Mouse (Mus musculus): ENCODE data around the gene Olfr1287. TPM values are rescaled to one million over a fixed set of nuclear protein-coding genes. Genes with fewer than 3 reads are reported as not detected.

Gene Olfr1287
- polyA plus RNA-seq (2015; fragmentation: Nextera tagmentation; extraction: Ambion mirVana) = not detected in 2 replicates

DNA sequence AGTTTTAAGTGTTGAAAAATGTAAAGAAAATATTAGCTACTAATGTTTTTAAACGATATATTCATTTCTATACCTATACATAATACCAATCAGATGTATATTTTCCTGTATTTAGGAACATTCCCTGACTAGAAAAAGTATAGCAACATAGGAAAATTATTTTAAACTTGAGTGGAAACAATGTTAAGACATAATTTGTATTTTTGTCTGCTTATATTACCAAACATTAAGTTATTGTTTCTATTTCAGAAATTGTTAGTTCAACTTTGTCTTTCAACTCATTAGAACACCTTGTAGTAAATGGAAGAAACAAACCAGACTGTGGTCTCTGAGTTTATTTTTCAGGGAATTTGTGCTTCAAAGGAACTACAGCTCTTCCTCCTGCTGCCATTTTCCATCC lies at the start of gene Olfr1287:
Gene Olfr1287, plus strand, starts transcription at position 301 of the 400 bp plus-strand sequence.
- H3K4me3 ChIP-seq (ENCODE audit: low read length) = no peak within 1 kb of the TSS
- no peaks in the 10 kb centered on the region for H3K9me3 ChIP-seq (replicated peaks; ENCODE audit: control insufficient read depth, low read length)
- H3K9ac ChIP-seq (ENCODE audit: low read length) = no peak within 1 kb of the TSS
- no peak for ATAC-seq (replicated peaks; ENCODE audit: extremely low read depth, insufficient read depth, low FRiP score)
- H3K4me2 ChIP-seq (ENCODE audit: low read depth, low read length) = no peak within 1 kb of the TSS
- WGBS = 44% methylated on average over 1 of the region's 1 CpGs
- no peaks in the 10 kb centered on the region for H3K36me3 ChIP-seq (ENCODE audit: control insufficient read depth, insufficient read depth)
- H3K27me3 ChIP-seq (ENCODE audit: control insufficient read depth, insufficient read depth, low read length) = no peaks in the 10 kb centered on the region
- H3K27ac ChIP-seq (ENCODE audit: low read length) = no peak within 1 kb of the TSS
- H3K4me1 ChIP-seq (ENCODE audit: control insufficient read depth, insufficient read depth, low read length) = no peaks in the 10 kb centered on the region

DNA sequence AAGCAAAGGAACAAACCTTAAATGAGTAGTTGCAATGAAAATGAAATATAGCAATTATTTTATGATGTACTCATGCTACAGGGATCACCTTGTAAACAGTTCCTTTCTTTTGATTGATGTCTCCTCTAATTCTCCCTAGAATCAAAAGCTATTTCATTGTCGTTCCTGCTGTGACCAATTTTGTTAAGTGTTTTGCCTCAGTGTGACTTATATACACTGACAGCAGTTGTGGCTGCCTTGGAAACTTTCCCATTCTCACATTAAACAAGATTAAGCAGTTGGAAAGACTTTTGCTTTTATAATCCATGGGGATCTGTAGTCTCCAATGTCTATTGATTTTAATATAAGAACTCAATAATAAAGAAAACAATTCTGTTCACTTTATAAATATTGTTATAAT lies 26.0 kb upstream of the Olfr1287 start, which contains the start of gene Olfr1286:
Gene Olfr1286, minus strand, starts transcription at position 185 of the 400 bp plus-strand sequence.
- no peak for ATAC-seq (replicated peaks; ENCODE audit: extremely low read depth, insufficient read depth, low FRiP score)
- Histone ChIP-seq H3K4me2 (ENCODE audit: low read depth, low read length) (no peak within 1 kb of the TSS), H3K36me3 (ENCODE audit: control insufficient read depth, insufficient read depth) (no peaks in the 10 kb centered on the region), H3K27ac (ENCODE audit: low read length) (no peak within 1 kb of the TSS), H3K27me3 (ENCODE audit: control insufficient read depth, insufficient read depth, low read length) (no peaks in the 10 kb centered on the region), H3K4me3 (ENCODE audit: low read length) (no peak within 1 kb of the TSS), H3K9me3 (replicated peaks; ENCODE audit: control insufficient read depth, low read length) (no peaks in the 10 kb centered on the region), H3K9ac (ENCODE audit: low read length) (no peak within 1 kb of the TSS), H3K4me1 (ENCODE audit: control insufficient read depth, insufficient read depth, low read length) (no peaks in the 10 kb centered on the region)
- WGBS = 66% methylated on average over 1 of the region's 1 CpGs

DNA sequence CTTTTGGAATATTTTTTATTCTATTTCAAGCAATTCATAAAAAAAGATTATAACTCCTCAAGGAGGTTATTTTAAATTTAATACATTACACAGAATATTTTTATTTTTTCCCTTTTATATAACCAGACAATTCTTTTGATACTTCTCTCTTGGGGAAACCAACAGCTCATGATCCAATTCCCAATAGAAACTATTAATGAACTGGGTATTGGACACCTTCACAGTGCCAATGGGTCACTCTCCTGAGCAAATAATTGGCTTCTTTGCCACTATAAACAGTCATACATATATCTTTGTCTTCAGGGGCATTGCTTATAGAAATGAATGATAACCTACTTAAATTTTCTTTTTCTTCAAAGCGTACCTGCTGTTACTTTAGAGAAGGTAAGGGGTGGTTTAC lies 24.9 kb downstream of the Olfr1287 start, which contains the start of gene Olfr1288:
Gene Olfr1288, plus strand, starts transcription at position 301 of the 400 bp plus-strand sequence.
- Histone ChIP-seq H3K9ac (ENCODE audit: low read length) (no peak within 1 kb of the TSS), H3K27me3 (ENCODE audit: control insufficient read depth, insufficient read depth, low read length) (no peaks in the 10 kb centered on the region), H3K36me3 (ENCODE audit: control insufficient read depth, insufficient read depth) (no peaks in the 10 kb centered on the region), H3K4me2 (ENCODE audit: low read depth, low read length) (no peak within 1 kb of the TSS), H3K9me3 (replicated peaks; ENCODE audit: control insufficient read depth, low read length) (no peaks in the 10 kb centered on the region), H3K4me1 (ENCODE audit: control insufficient read depth, insufficient read depth, low read length) (no peaks in the 10 kb centered on the region), H3K27ac (ENCODE audit: low read length) (no peak within 1 kb of the TSS), H3K4me3 (ENCODE audit: low read length) (no peak within 1 kb of the TSS)
- 92% methylated on average over 1 of the region's 1 CpGs for WGBS
- ATAC-seq (replicated peaks; ENCODE audit: extremely low read depth, insufficient read depth, low FRiP score) = no peak

DNA sequence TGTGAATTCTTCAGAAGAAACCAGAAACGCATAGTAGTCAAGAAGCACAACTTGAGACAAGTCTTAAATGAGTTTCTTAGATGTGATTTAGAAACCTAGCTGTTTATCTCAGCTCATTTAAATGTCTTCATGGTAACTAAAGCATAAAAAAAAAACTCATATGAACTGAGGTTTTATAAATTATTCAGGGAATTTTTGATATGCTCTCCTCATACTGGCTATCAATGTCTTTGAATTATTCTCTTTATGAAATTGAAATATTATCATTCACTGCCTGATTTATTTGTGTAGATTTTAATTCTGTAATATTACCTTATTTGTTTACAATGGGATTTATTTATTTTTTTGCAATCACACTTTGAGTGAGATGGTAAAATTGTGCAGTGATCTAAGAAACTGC lies 31.6 kb downstream of the Olfr1287 start, which contains the start of gene Olfr1289:
Gene Olfr1289, plus strand, starts transcription at position 301 of the 400 bp plus-strand sequence.
- H3K27me3 ChIP-seq (ENCODE audit: control insufficient read depth, insufficient read depth, low read length) = no peaks in the 10 kb centered on the region
- H3K4me3 ChIP-seq (ENCODE audit: low read length) = no peak within 1 kb of the TSS
- no peak within 1 kb of the TSS for H3K4me2 ChIP-seq (ENCODE audit: low read depth, low read length)
- WGBS = 76% methylated on average over 1 of the region's 1 CpGs
- no peak within 1 kb of the TSS for H3K27ac ChIP-seq (ENCODE audit: low read length)
- no peaks in the 10 kb centered on the region for H3K36me3 ChIP-seq (ENCODE audit: control insufficient read depth, insufficient read depth)
- no peak within 1 kb of the TSS for H3K9ac ChIP-seq (ENCODE audit: low read length)
- no peaks in the 10 kb centered on the region for H3K9me3 ChIP-seq (replicated peaks; ENCODE audit: control insufficient read depth, low read length)
- H3K4me1 ChIP-seq (ENCODE audit: control insufficient read depth, insufficient read depth, low read length) = no peaks in the 10 kb centered on the region
- no peak for ATAC-seq (replicated peaks; ENCODE audit: extremely low read depth, insufficient read depth, low FRiP score)

DNA sequence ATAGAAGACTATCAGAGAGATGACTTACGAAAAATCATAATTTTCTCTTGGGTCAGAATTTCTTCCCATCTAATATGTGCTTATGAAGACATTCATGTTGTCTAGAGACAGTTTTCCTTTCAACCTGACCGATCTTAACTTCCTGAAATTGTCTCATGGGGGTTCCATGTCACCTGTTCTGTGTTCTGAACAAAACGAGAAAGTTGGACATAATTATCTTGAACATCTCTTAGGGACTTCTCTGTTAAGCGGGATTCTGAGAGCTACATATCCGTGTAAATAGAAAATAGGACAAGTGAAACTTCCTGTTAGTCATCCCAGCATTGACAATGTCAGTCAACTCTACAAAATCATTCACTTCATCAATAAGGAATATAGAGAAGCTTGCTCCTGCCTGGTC lies 44.8 kb downstream of the Olfr1287 start, which contains the start of gene Olfr1290:
Gene Olfr1290, minus strand, starts transcription at position 101 of the 400 bp plus-strand sequence.
- H3K27me3 ChIP-seq (ENCODE audit: control insufficient read depth, insufficient read depth, low read length) = no peaks in the 10 kb centered on the region
- 70% methylated on average over 5 of the region's 5 CpGs for WGBS
- no peak for ATAC-seq (replicated peaks; ENCODE audit: extremely low read depth, insufficient read depth, low FRiP score)

DNA sequence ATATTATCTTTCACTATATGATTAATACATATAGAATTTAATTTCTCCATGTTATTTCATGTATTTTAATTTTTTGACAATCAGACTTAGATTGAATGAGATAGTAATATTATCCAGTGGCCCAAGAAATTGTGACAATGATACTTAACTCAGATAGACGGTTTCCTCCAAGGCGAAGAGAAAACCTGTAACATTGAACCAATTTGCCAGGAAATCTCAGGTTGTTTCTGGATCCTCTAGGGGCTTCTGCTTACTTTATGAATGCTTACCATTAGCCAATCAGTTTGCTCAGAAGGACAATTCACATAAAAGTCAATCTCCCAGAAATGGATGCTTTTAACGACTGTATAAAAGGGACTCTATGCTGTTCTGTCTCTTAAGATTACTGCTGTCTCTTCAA lies 47.9 kb downstream of the Olfr1287 start, which contains the start of gene Olfr1291-ps1:
Gene Olfr1291-ps1, plus strand, starts transcription at position 301 of the 400 bp plus-strand sequence.
- Histone ChIP-seq H3K36me3 (ENCODE audit: control insufficient read depth, insufficient read depth) (no peaks in the 10 kb centered on the region), H3K9ac (ENCODE audit: low read length) (no peak within 1 kb of the TSS), H3K27me3 (ENCODE audit: control insufficient read depth, insufficient read depth, low read length) (no peaks in the 10 kb centered on the region), H3K4me1 (ENCODE audit: control insufficient read depth, insufficient read depth, low read length) (no peaks in the 10 kb centered on the region), H3K27ac (ENCODE audit: low read length) (no peak within 1 kb of the TSS), H3K9me3 (replicated peaks; ENCODE audit: control insufficient read depth, low read length) (no peaks in the 10 kb centered on the region; the same call in 1 of the 2 replicates), H3K4me2 (ENCODE audit: low read depth, low read length) (no peak within 1 kb of the TSS), H3K4me3 (ENCODE audit: low read length) (no peak within 1 kb of the TSS)
- ATAC-seq (replicated peaks; ENCODE audit: extremely low read depth, insufficient read depth, low FRiP score) = no peak
- WGBS = 87% methylated on average over 3 of the region's 3 CpGs

More for the DNA sequence above, 44.8 kb downstream of the Olfr1287 start, which contains the start of gene Olfr1290:
- Histone ChIP-seq H3K27ac (ENCODE audit: low read length) (no peak within 1 kb of the TSS), H3K4me3 (ENCODE audit: low read length) (no peak within 1 kb of the TSS), H3K4me2 (ENCODE audit: low read depth, low read length) (no peak within 1 kb of the TSS), H3K9me3 (replicated peaks; ENCODE audit: control insufficient read depth, low read length) (no peaks in the 10 kb centered on the region; the same call in 1 of the 2 replicates), H3K36me3 (ENCODE audit: control insufficient read depth, insufficient read depth) (no peaks in the 10 kb centered on the region), H3K4me1 (ENCODE audit: control insufficient read depth, insufficient read depth, low read length) (no peaks in the 10 kb centered on the region), H3K9ac (ENCODE audit: low read length) (no peak within 1 kb of the TSS)

Other genes starting within 250 kb of the Olfr1287 start
- not detected in 2 replicates for gene 4930430A15Rik, start 219.5 kb upstream of the Olfr1287 start, polyA plus RNA-seq (2015; fragmentation: Nextera tagmentation; extraction: Ambion mirVana)
- not detected in 2 replicates for gene Olfr1275, start 213.9 kb upstream of the Olfr1287 start, polyA plus RNA-seq (2015; fragmentation: Nextera tagmentation; extraction: Ambion mirVana)
- gene Olfr1276, start 194.6 kb upstream of the Olfr1287 start, polyA plus RNA-seq (2015; fragmentation: Nextera tagmentation; extraction: Ambion mirVana) = not detected in 2 replicates
- not detected in 2 replicates for gene Olfr1277, start 175.0 kb upstream of the Olfr1287 start, polyA plus RNA-seq (2015; fragmentation: Nextera tagmentation; extraction: Ambion mirVana)
- gene Olfr1278, start 159.0 kb upstream of the Olfr1287 start, polyA plus RNA-seq (2015; fragmentation: Nextera tagmentation; extraction: Ambion mirVana) = not detected in 2 replicates
- not detected in 2 replicates for gene Olfr1279, start 148.5 kb upstream of the Olfr1287 start, polyA plus RNA-seq (2015; fragmentation: Nextera tagmentation; extraction: Ambion mirVana)
- not detected in 2 replicates for gene Olfr1280, start 135.1 kb upstream of the Olfr1287 start, polyA plus RNA-seq (2015; fragmentation: Nextera tagmentation; extraction: Ambion mirVana)
- not detected in 2 replicates for gene Olfr1281, start 122.6 kb upstream of the Olfr1287 start, polyA plus RNA-seq (2015; fragmentation: Nextera tagmentation; extraction: Ambion mirVana)
- not detected in 2 replicates for gene Olfr1282, start 113.1 kb upstream of the Olfr1287 start, polyA plus RNA-seq (2015; fragmentation: Nextera tagmentation; extraction: Ambion mirVana)
- gene Olfr1283, start 82.4 kb upstream of the Olfr1287 start, polyA plus RNA-seq (2015; fragmentation: Nextera tagmentation; extraction: Ambion mirVana) = not detected in 2 replicates
- gene Olfr1284, start 73.6 kb upstream of the Olfr1287 start, polyA plus RNA-seq (2015; fragmentation: Nextera tagmentation; extraction: Ambion mirVana) = not detected in 2 replicates
- gene Olfr1286, start 26.0 kb upstream of the Olfr1287 start, polyA plus RNA-seq (2015; fragmentation: Nextera tagmentation; extraction: Ambion mirVana) = not detected in 2 replicates
- not detected in 2 replicates for gene Olfr1288, start 25.0 kb downstream of the Olfr1287 start, polyA plus RNA-seq (2015; fragmentation: Nextera tagmentation; extraction: Ambion mirVana)
- gene Olfr1289, start 31.7 kb downstream of the Olfr1287 start, polyA plus RNA-seq (2015; fragmentation: Nextera tagmentation; extraction: Ambion mirVana) = not detected in 2 replicates
- gene Olfr1290, start 44.7 kb downstream of the Olfr1287 start, polyA plus RNA-seq (2015; fragmentation: Nextera tagmentation; extraction: Ambion mirVana) = not detected in 2 replicates
- not detected in 2 replicates for gene Olfr1291-ps1, start 48.0 kb downstream of the Olfr1287 start, polyA plus RNA-seq (2015; fragmentation: Nextera tagmentation; extraction: Ambion mirVana)
- not detected in 2 replicates for gene Olfr1293-ps, start 76.1 kb downstream of the Olfr1287 start, polyA plus RNA-seq (2015; fragmentation: Nextera tagmentation; extraction: Ambion mirVana)
- not detected in 2 replicates for gene Olfr1294, start 91.1 kb downstream of the Olfr1287 start, polyA plus RNA-seq (2015; fragmentation: Nextera tagmentation; extraction: Ambion mirVana)
- gene Olfr1295, start 120.5 kb downstream of the Olfr1287 start, polyA plus RNA-seq (2015; fragmentation: Nextera tagmentation; extraction: Ambion mirVana) = not detected in 2 replicates
- not detected in 2 replicates for gene Olfr1297, start 177.4 kb downstream of the Olfr1287 start, polyA plus RNA-seq (2015; fragmentation: Nextera tagmentation; extraction: Ambion mirVana)
- not detected in 2 replicates for gene Olfr1298, start 200.1 kb downstream of the Olfr1287 start, polyA plus RNA-seq (2015; fragmentation: Nextera tagmentation; extraction: Ambion mirVana)
- not detected in 2 replicates for gene Olfr1299, start 212.3 kb downstream of the Olfr1287 start, polyA plus RNA-seq (2015; fragmentation: Nextera tagmentation; extraction: Ambion mirVana)

All from heart, embryonic 16.5 days (tissue).